Mouse (Mus musculus): ENCODE measurements around the gene Fzd10.

Fzd10 gene

GRCm38 (mm10) chr5:128601036-128602019, 684 bp downstream of the Fzd10 start:
- in situ Hi-C loops (cut with MboI) = no loop called here

- in situ Hi-C loops (cut with MboI) = no loop called here
These were observed 3.0 kb downstream of the Fzd10 start for GRCm38 (mm10) chr5:128603693-128604092.

GRCm38 (mm10) chr5:128606596-128606995, 6.0 kb downstream of the Fzd10 start:
- in situ Hi-C loops (cut with MboI) = no loop called here

GRCm38 (mm10) chr5:128609091-128609490, 8.4 kb downstream of the Fzd10 start:
- in situ Hi-C loops (cut with MboI) = no loop called here

GRCm38 (mm10) chr5:128617621-128618020, 17.0 kb downstream of the Fzd10 start:
- in situ Hi-C loops (cut with MboI) = no loop called here

GRCm38 (mm10) chr5:128619987-128620386, 19.3 kb downstream of the Fzd10 start:
- in situ Hi-C loops (cut with MboI) = no loop called here

GRCm38 (mm10) chr5:128620408-128620807, 19.8 kb downstream of the Fzd10 start:
- in situ Hi-C loops (cut with MboI) = no loop called here

GRCm38 (mm10) chr5:128627763-128628162, 27.1 kb downstream of the Fzd10 start:
- in situ Hi-C loops (cut with MboI) = no loop called here

- in situ Hi-C loops (cut with MboI) = no loop called here
These were observed 36.0 kb downstream of the Fzd10 start for GRCm38 (mm10) chr5:128636648-128637047.

GRCm38 (mm10) chr5:128637071-128638015, 36.7 kb downstream of the Fzd10 start:
- in situ Hi-C loops (cut with MboI) = no loop called here

GRCm38 (mm10) chr5:128638716-128639115, 38.1 kb downstream of the Fzd10 start:
- in situ Hi-C loops (cut with MboI) = no loop called here

GRCm38 (mm10) chr5:128643065-128643464, 42.4 kb downstream of the Fzd10 start:
- in situ Hi-C loops (cut with MboI) = no loop called here

GRCm38 (mm10) chr5:128645720-128646119, 45.1 kb downstream of the Fzd10 start:
- in situ Hi-C loops (cut with MboI) = no loop called here

- in situ Hi-C loops (cut with MboI) = no loop called here
These were observed 45.6 kb downstream of the Fzd10 start for GRCm38 (mm10) chr5:128646286-128646685.

GRCm38 (mm10) chr5:128647221-128647730, 46.6 kb downstream of the Fzd10 start:
- in situ Hi-C loops (cut with MboI) = no loop called here

- in situ Hi-C loops (cut with MboI) = no loop called here
These were observed 48.8 kb downstream of the Fzd10 start for GRCm38 (mm10) chr5:128649336-128649897.

Data from mature B cell (primary cell).